Comparison of ENCODE assay signal across 18 mouse cellular contexts in genomic region chr11:6053386-6053785, GRCm38 (mm10).
"Had no signal": no experiment of that assay in that cellular context is flagged by ENCODE, and none has a peak within 500 bp of the region (broad histone marks: within the 10 kb centered on the region; RNA-seq: fewer than 3 reads in every experiment).

No protein-coding gene starts in this region.

- H3K4me3 ChIP-seq: limb, embryonic 12.5 days; limb, embryonic 15.5 days; midbrain, embryonic 12.5 days; midbrain, embryonic 15.5 days; neural tube, embryonic 12.5 days; neural tube, embryonic 15.5 days had no signal

- H3K27me3 ChIP-seq: midbrain, embryonic 12.5 days; midbrain, embryonic 15.5 days; neural tube, embryonic 12.5 days; neural tube, embryonic 15.5 days had no signal

- H3K4me1 ChIP-seq: limb, embryonic 12.5 days; limb, embryonic 15.5 days; midbrain, embryonic 12.5 days; midbrain, embryonic 15.5 days; neural tube, embryonic 12.5 days; neural tube, embryonic 15.5 days had no signal

- H3K27ac ChIP-seq: limb, embryonic 12.5 days; limb, embryonic 15.5 days; liver, embryonic 14.5 days; macrophage; midbrain, embryonic 12.5 days; midbrain, embryonic 15.5 days; neural tube, embryonic 12.5 days; neural tube, embryonic 15.5 days had no signal

- DNase-seq: kidney, postnatal 14 days; kidney, postnatal 4 days; layer of hippocampus, postnatal 36 days; left cerebral cortex, postnatal 4 days; liver, postnatal 0 days; lung, embryonic 14.5 days; right cerebral cortex, postnatal 25 days; thymus, adult 2 months; thymus, postnatal 14 days; thymus, postnatal 4 days had no signal
